ENCODE assay signal across 8 mouse cellular contexts in the genomic region with DNA sequence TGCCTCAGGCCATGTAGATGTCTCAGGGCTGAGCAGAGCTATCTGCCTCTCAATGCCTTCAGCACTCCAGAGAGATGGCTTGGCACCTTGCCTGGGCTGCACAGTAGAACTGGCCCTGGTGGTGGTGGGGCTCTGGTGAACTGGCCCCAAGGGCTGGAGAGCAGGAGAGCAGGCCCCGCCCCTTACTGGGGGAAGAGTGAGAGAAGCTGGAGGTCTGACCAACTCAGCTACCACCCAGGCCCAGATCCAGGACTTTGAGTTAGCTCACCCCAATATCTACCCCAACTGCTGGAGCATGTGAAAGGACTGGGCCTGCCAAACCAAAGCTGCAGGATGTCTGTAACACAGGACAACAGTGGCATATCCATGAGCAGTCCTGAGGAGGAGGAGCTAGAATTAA. TPM values are rescaled to one million over a fixed set of nuclear protein-coding genes. Genes with fewer than 3 reads are reported as not detected.
DNase-seq lines count a peak whose midpoint lies in the region; ATAC-seq and TF ChIP-seq lines count a peak whose summit lies in the region.

No protein-coding gene starts in this region.

- H3K4me2 ChIP-seq in heart, embryonic 15.5 days, result peak overlapping the region; percentile 14; the same call in 1 of the 2 replicates

- no peak for DNase-seq in layer of hippocampus, adult 2 months (ENCODE audit: low spot score in 2 of 2)
- no peak for DNase-seq in layer of hippocampus, adult 9-10 months (ENCODE audit: low spot score)
- peak; percentile 86 for DNase-seq in NIH3T3 (ENCODE audit: low read depth)
- peak; percentile 50 for DNase-seq in lung, postnatal 14 days
- DNase-seq in thymus, postnatal 25 days, result no peak
- DNase-seq in embryo, embryonic 10.5 days (ENCODE audit: low spot score), result no peak

- no peaks in the 10 kb centered on the region for H3K36me3 ChIP-seq in heart, embryonic 15.5 days

- no peak for TF ChIP-seq CTCF in layer of hippocampus, adult 2 months (conservative IDR thresholded peaks at IDR 0.05)

- 67% methylated on average over 1 of the region's 1 CpGs for WGBS in heart, embryonic 15.5 days

- peaks cover 12% of the 10 kb centered on the region for H3K4me1 ChIP-seq in brown adipose tissue, adult 24 weeks (ENCODE audit: control insufficient read depth, insufficient read depth, insufficient read length, low read length)
- peaks cover 37% of the 10 kb centered on the region for H3K4me1 ChIP-seq in heart, embryonic 15.5 days (replicated peaks)

- peak overlapping the region; percentile 92 for H3K27ac ChIP-seq in layer of hippocampus, adult 2 months
- peak overlapping the region; percentile 28; the same call in 1 of the 2 replicates for H3K27ac ChIP-seq in brown adipose tissue, adult 24 weeks (replicated peaks; ENCODE audit: low read depth, low read length)
- H3K27ac ChIP-seq in heart, embryonic 15.5 days, result peak overlapping the region; percentile 88

- peak; percentile 81 for ATAC-seq in heart, embryonic 15.5 days (replicated peaks; ENCODE audit: insufficient number of reproducible peaks, insufficient read depth, low FRiP score, low read depth)

- no peak overlapping the region for H3K9ac ChIP-seq in heart, embryonic 15.5 days

- no peaks in the 10 kb centered on the region for H3K27me3 ChIP-seq in heart, embryonic 15.5 days

- no peaks in the 10 kb centered on the region for H3K9me3 ChIP-seq in heart, embryonic 15.5 days (replicated peaks)

- no peak overlapping the region for H3K4me3 ChIP-seq in layer of hippocampus, adult 2 months
- H3K4me3 ChIP-seq in brown adipose tissue, adult 24 weeks (ENCODE audit: insufficient read depth, low read depth, low read length), result peak overlapping the region; percentile 18; the same call in 1 of the 2 replicates
- H3K4me3 ChIP-seq in heart, embryonic 15.5 days, result no peak overlapping the region

RNA-seq across cellular contexts. Expression of a gene that starts 33.7 kb away (rescaled TPM):
- total RNA-seq in layer of hippocampus, adult 2 months (2021), result 100 to 1,000 TPM in 1 of 2 experiments, 10 to 100 TPM in 1; 90.8 to 100 TPM
- polyA plus RNA-seq in brown adipose tissue, adult 24 weeks (2012; ENCODE audit: insufficient read depth, insufficient read length, missing spikeins), result 69.7 and 110 TPM in 2 replicates
- 201 and 265 TPM in 2 replicates for polyA plus RNA-seq in heart, embryonic 15.5 days (2015; fragmentation: Nextera tagmentation; extraction: Ambion mirVana)

Comparison
In these comparisons a context has a peak if more than half of its experiments do, and no peak if none do; other contexts are left out.
1. DNase-seq: peak in NIH3T3 (single experiment) and lung, postnatal 14 days (single experiment); none in layer of hippocampus, adult 2 months (0 of 2), layer of hippocampus, adult 9-10 months (single experiment), thymus, postnatal 25 days (single experiment) and embryo, embryonic 10.5 days (single experiment).
2. H3K27ac ChIP-seq: peak in every context shown above with its lines; median percentile 92 in layer of hippocampus, adult 2 months; 88 in heart, embryonic 15.5 days; 28 in brown adipose tissue, adult 24 weeks.